Mouse (Mus musculus): ENCODE data around the gene Ccnyl1. TPM values are rescaled to one million over a fixed set of nuclear protein-coding genes. Genes with fewer than 3 reads are reported as not detected.

Gene Ccnyl1
- polyA plus RNA-seq, 1 experiment from 2014 or later, result 12.9 TPM

- no peaks in the 10 kb centered on the region for H3K9me3 ChIP-seq (ENCODE audit: control insufficient read depth, low read length)
- WGBS, result 13% methylated on average over 11 of the region's 11 CpGs
- H3K36me3 ChIP-seq (ENCODE audit: control insufficient read depth, insufficient read depth, low read length), result no peaks in the 10 kb centered on the region
- peaks cover 41% of the 10 kb centered on the region for H3K27me3 ChIP-seq (ENCODE audit: control insufficient read depth, insufficient read depth, low read length)
- peak overlapping the region; percentile 8; the same call in 1 of the 2 replicates for H3K4me2 ChIP-seq
- DNase-seq (ENCODE audit: low spot score, missing footprints) (peak; percentile 85), ATAC-seq (ENCODE audit: low FRiP score) (no peak)
- no peak overlapping the region for H3K9ac ChIP-seq (ENCODE audit: low read length)
- peaks cover 30% of the 10 kb centered on the region for H3K4me1 ChIP-seq (ENCODE audit: control insufficient read depth, insufficient read depth, low read length)
- H3K4me3 ChIP-seq (ENCODE audit: low read depth, low read length), result no peak overlapping the region
- no peak overlapping the region for H3K27ac ChIP-seq (ENCODE audit: low read depth, low read length)
Measured at GRCm38 (mm10) chr1:64733453-64734245, 43.4 kb downstream of the Ccnyl1 start.

GRCm38 (mm10) chr1:64734771-64735750 lies 44.8 kb downstream of the Ccnyl1 start:
- WGBS, result 36% methylated on average over 58 of the region's 58 CpGs
- H3K27me3 ChIP-seq (ENCODE audit: control insufficient read depth, insufficient read depth, low read length), result peaks cover 41% of the 10 kb centered on the region
- H3K4me2 ChIP-seq, result peak overlapping the region; percentile 97
- H3K9me3 ChIP-seq (ENCODE audit: control insufficient read depth, low read length), result no peaks in the 10 kb centered on the region
- H3K4me1 ChIP-seq (ENCODE audit: control insufficient read depth, insufficient read depth, low read length), result peaks cover 31% of the 10 kb centered on the region
- ATAC-seq (ENCODE audit: low FRiP score) (no peak), DNase-seq (ENCODE audit: low spot score, missing footprints) (peak; percentile 92)
- H3K4me3 ChIP-seq (ENCODE audit: low read depth, low read length), result peak overlapping the region; percentile 58
- no peaks in the 10 kb centered on the region for H3K36me3 ChIP-seq (ENCODE audit: control insufficient read depth, insufficient read depth, low read length)
- H3K27ac ChIP-seq (ENCODE audit: low read depth, low read length), result no peak overlapping the region
- H3K9ac ChIP-seq (ENCODE audit: low read length), result peak overlapping the region; percentile 38

GRCm38 (mm10) chr1:64735781-64736680 lies 45.8 kb downstream of the Ccnyl1 start:
- ATAC-seq (ENCODE audit: low FRiP score), result peak; percentile 4; the same call in 1 of the 2 replicates

GRCm38 (mm10) chr1:64736681-64737501 lies 46.6 kb downstream of the Ccnyl1 start:
- H3K4me1 ChIP-seq (ENCODE audit: control insufficient read depth, insufficient read depth, low read length), result peaks cover 28% of the 10 kb centered on the region
- H3K27me3 ChIP-seq (ENCODE audit: control insufficient read depth, insufficient read depth, low read length), result peaks cover 38% of the 10 kb centered on the region

More at GRCm38 (mm10) chr1:64735781-64736680, 45.8 kb downstream of the Ccnyl1 start:
- Histone ChIP-seq H3K9ac (ENCODE audit: low read length) (peak overlapping the region; percentile 55), H3K36me3 (ENCODE audit: control insufficient read depth, insufficient read depth, low read length) (no peaks in the 10 kb centered on the region), H3K27me3 (ENCODE audit: control insufficient read depth, insufficient read depth, low read length) (peaks cover 41% of the 10 kb centered on the region), H3K4me3 (ENCODE audit: low read depth, low read length) (peak overlapping the region; percentile 58), H3K4me1 (ENCODE audit: control insufficient read depth, insufficient read depth, low read length) (peaks cover 31% of the 10 kb centered on the region), H3K4me2 (peak overlapping the region; percentile 97), H3K27ac (ENCODE audit: low read depth, low read length) (no peak overlapping the region), H3K9me3 (ENCODE audit: control insufficient read depth, low read length) (no peaks in the 10 kb centered on the region)
- DNase-seq (ENCODE audit: low spot score, missing footprints), result peak; percentile 96
- 7% methylated on average over 75 of the region's 75 CpGs for WGBS

GRCm38 (mm10) chr1:64737502-64738179 lies 47.4 kb downstream of the Ccnyl1 start, which contains the start of gene Fzd5:
Gene Fzd5 (minus strand): TSS chr1:64737751.
- DNase-seq (ENCODE audit: low spot score, missing footprints) (peak; percentile 98), ATAC-seq (ENCODE audit: low FRiP score) (peak; percentile 94)
- H3K4me3 ChIP-seq (ENCODE audit: low read depth, low read length), result peak within 1 kb of the TSS; percentile 58
- no peak within 1 kb of the TSS for H3K27ac ChIP-seq (ENCODE audit: low read depth, low read length)
- no peaks in the 10 kb centered on the region for H3K9me3 ChIP-seq (ENCODE audit: control insufficient read depth, low read length)
- H3K36me3 ChIP-seq (ENCODE audit: control insufficient read depth, insufficient read depth, low read length), result no peaks in the 10 kb centered on the region
- peaks cover 28% of the 10 kb centered on the region for H3K4me1 ChIP-seq (ENCODE audit: control insufficient read depth, insufficient read depth, low read length)
- H3K9ac ChIP-seq (ENCODE audit: low read length), result peak within 1 kb of the TSS; percentile 55
- peaks cover 38% of the 10 kb centered on the region for H3K27me3 ChIP-seq (ENCODE audit: control insufficient read depth, insufficient read depth, low read length)
- H3K4me2 ChIP-seq, result peak within 1 kb of the TSS; percentile 97
- 1% methylated on average over 59 of the region's 73 CpGs for WGBS

More at GRCm38 (mm10) chr1:64736681-64737501, 46.6 kb downstream of the Ccnyl1 start:
- no peaks in the 10 kb centered on the region for H3K36me3 ChIP-seq (ENCODE audit: control insufficient read depth, insufficient read depth, low read length)
- ATAC-seq (ENCODE audit: low FRiP score) (peak; percentile 1), DNase-seq (ENCODE audit: low spot score, missing footprints) (peak; percentile 96)
- H3K9ac ChIP-seq (ENCODE audit: low read length), result peak overlapping the region; percentile 55
- H3K27ac ChIP-seq (ENCODE audit: low read depth, low read length), result no peak overlapping the region
- H3K9me3 ChIP-seq (ENCODE audit: control insufficient read depth, low read length), result no peaks in the 10 kb centered on the region
- under 1% methylated on average over 55 of the region's 56 CpGs for WGBS
- H3K4me3 ChIP-seq (ENCODE audit: low read depth, low read length), result peak overlapping the region; percentile 58
- peak overlapping the region; percentile 97 for H3K4me2 ChIP-seq

- Histone ChIP-seq H3K4me3 (ENCODE audit: low read depth, low read length) (peak overlapping the region; percentile 58), H3K27ac (ENCODE audit: low read depth, low read length) (no peak overlapping the region), H3K27me3 (ENCODE audit: control insufficient read depth, insufficient read depth, low read length) (peaks cover 35% of the 10 kb centered on the region), H3K4me2 (peak overlapping the region; percentile 97), H3K36me3 (ENCODE audit: control insufficient read depth, insufficient read depth, low read length) (no peaks in the 10 kb centered on the region), H3K4me1 (ENCODE audit: control insufficient read depth, insufficient read depth, low read length) (peaks cover 28% of the 10 kb centered on the region), H3K9me3 (ENCODE audit: control insufficient read depth, low read length) (no peaks in the 10 kb centered on the region), H3K9ac (ENCODE audit: low read length) (peak overlapping the region; percentile 37; the same call in 1 of the 2 replicates)
- no peak for DNase-seq (ENCODE audit: low spot score, missing footprints)
- 1% methylated on average over 11 of the region's 11 CpGs for WGBS
- ATAC-seq (ENCODE audit: low FRiP score), result no peak; the same call in 1 of the 2 replicates
Measured at GRCm38 (mm10) chr1:64738180-64738555, 47.9 kb downstream of the Ccnyl1 start.

- H3K4me3 ChIP-seq (ENCODE audit: low read depth, low read length), result peak overlapping the region; percentile 58
- H3K4me2 ChIP-seq, result peak overlapping the region; percentile 97
- no peaks in the 10 kb centered on the region for H3K9me3 ChIP-seq (ENCODE audit: control insufficient read depth, low read length)
- H3K9ac ChIP-seq (ENCODE audit: low read length), result peak overlapping the region; percentile 37; the same call in 1 of the 2 replicates
- DNase-seq (ENCODE audit: low spot score, missing footprints) (peak; percentile 94), ATAC-seq (ENCODE audit: low FRiP score) (no peak)
- H3K4me1 ChIP-seq (ENCODE audit: control insufficient read depth, insufficient read depth, low read length), result peaks cover 28% of the 10 kb centered on the region
- no peak overlapping the region for H3K27ac ChIP-seq (ENCODE audit: low read depth, low read length)
- H3K36me3 ChIP-seq (ENCODE audit: control insufficient read depth, insufficient read depth, low read length), result no peaks in the 10 kb centered on the region
- under 1% methylated on average over 14 of the region's 14 CpGs for WGBS
- peaks cover 32% of the 10 kb centered on the region for H3K27me3 ChIP-seq (ENCODE audit: control insufficient read depth, insufficient read depth, low read length)
Measured at GRCm38 (mm10) chr1:64738661-64739082, 48.4 kb downstream of the Ccnyl1 start.

All from midbrain, embryonic 11.5 days (tissue).